Mouse (Mus musculus): ENCODE data around the gene Prr5l.

Prr5l gene

GRCm38 (mm10) chr2:101881471-101882162, 1.2 kb downstream of the Prr5l start:
- DNase-seq (ENCODE audit: low read depth): no peak

DNA sequence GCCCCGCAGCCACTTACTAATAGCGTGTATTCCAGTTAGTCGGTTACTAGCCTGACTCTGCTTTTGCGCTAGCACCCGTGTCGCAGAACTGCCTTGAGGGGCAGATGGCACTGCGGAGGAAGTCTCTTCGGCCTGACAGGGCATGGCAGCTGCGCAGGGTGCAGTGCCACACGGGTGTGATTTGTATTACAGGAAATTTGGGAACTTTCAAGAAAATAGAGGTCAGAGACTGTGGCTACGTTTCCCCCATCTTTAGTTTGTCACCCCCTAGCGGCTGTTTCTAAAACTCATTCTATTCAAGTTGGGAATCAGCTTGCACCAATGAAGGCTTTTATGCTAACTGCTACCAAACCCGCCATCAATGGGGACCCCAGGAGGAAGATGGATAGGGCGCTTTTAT, 11.6 kb downstream of the Prr5l start:
- DNase-seq (ENCODE audit: low read depth): peak; percentile 66

GRCm38 (mm10) chr2:101868683-101869082, 14.1 kb downstream of the Prr5l start:
- DNase-seq (ENCODE audit: low read depth): no peak

DNA sequence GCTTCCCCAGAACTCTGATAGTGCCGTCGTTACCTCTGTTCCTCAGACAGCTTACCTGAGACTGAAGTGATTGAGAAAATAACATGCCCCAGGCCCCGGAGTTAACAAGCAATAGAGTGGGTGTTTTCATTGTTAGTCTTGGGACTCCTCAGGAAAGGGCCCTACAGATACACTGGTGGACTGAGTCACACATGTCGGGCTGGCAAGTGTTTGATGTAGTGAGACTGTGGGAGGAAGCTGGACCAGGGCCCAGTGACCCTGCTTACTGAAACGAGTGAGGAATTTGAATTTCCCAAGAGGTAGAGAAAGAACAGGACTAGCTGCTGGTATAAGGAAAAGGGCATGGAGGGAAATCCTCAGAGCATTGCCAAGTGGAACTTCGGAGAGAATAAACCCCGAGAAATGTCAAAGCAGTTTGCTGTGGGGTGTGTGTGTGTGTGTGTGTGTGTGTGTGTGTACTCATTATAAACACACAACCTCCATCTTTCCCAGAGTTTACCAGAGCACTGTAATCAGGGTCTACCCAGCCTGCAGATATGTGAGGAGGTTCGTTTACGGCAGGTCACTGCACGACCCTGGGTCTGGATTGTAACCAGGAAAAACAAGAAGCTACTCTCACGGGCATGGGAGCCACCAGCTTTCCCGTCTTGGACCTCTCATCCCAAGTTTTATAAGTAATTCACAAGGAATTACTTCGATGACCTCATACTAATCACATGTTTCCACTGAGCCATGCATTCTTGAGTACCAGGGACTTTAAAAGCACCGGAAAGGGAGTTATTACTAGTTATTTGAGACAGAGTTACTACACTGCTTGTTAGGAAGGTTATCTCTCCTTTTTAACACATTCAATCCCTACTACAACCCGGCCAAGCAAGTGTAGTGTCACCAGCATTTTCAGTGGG, 20.4 kb downstream of the Prr5l start:
- no peak for DNase-seq (ENCODE audit: low read depth)

DNA sequence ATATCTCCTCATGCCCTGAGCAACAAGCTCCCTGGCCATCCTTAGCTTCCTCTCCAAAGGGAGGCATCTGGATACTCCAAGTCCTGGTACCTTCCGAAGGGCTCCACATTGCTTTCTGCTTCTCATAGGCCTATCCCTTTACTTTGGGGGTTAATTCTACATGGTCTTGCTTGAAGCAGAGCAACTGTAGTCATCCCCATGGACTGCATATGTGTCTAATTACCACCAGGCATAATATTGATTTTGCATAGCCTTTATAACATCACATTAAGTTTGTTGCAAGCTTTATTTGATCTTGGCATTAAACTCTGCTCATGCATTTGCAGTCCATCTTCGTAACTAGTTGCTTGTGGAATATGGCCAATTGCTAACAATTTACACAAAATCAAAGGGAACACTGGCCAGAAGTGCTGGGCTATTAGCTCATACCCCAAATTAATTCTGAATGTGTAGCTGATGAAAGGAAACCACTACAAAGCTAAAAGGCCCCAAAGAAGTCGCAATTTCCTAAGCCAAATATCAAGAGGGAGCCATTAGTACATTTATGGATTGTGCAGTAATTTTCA, 21.8 kb downstream of the Prr5l start:
- DNase-seq (ENCODE audit: low read depth): no peak

- no peak for DNase-seq (ENCODE audit: low read depth)
These were observed 26.7 kb downstream of the Prr5l start for GRCm38 (mm10) chr2:101856174-101856573.

GRCm38 (mm10) chr2:101854792-101855191, 28.0 kb downstream of the Prr5l start:
- DNase-seq (ENCODE audit: low read depth): no peak

DNA sequence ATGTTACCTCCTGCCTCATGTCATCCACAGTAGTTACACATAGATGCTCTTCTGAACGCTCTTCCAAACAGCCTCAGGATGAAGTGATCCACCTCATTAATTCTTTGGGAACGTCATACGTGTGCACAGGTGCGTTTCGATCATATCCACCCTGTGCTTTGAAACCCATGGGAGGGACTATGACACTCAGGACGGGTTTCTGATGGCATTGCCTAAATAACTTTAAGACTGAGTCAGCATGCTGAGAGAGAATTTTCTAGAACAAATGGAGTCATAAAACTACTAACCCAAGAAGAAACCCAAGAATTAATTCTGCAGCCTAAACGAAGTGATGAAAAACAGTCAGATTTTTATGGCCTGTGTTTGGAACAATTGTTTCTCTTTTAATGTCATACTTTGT, 40.1 kb downstream of the Prr5l start:
- no peak for DNase-seq (ENCODE audit: low read depth)

GRCm38 (mm10) chr2:101834816-101835523, 47.9 kb downstream of the Prr5l start:
- DNase-seq (ENCODE audit: low read depth): no peak

- no peak for DNase-seq (ENCODE audit: low read depth)
These were observed 50.5 kb downstream of the Prr5l start for GRCm38 (mm10) chr2:101832361-101832760.

- no peak for DNase-seq (ENCODE audit: low read depth)
These were observed 51.0 kb downstream of the Prr5l start for GRCm38 (mm10) chr2:101831851-101832250.

GRCm38 (mm10) chr2:101830186-101830915, 52.5 kb downstream of the Prr5l start:
- no peak for DNase-seq (ENCODE audit: low read depth)

GRCm38 (mm10) chr2:101829013-101829412, 53.8 kb downstream of the Prr5l start:
- no peak for DNase-seq (ENCODE audit: low read depth)

DNA sequence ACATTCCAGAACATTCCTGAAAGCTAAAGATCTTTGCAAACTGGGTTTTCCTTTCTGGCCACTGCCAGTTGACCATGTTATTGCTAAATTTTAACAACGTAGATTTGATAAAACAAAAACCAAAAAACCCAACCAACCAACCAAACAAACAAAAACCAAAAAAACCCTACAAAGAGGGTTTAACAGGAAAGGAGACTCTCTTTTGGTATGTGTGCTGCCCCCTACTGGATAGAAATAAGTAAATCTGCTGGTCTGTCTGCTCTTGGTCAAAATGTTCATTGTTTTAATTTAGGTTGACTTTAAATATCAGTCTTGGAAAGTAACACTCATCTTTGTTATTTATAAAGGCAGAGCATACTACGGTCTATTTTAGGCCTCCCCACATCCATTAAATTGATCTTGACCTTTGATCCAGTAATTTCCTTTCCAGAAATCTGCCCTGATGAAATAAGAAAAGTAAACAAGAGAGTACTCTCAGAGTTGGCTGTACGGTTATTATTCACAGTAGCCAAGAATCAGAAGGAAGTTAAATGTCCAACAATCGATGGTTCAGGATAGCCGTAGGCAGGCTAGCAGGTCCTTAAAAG, 54.7 kb downstream of the Prr5l start:
- peak; percentile 67 for DNase-seq (ENCODE audit: low read depth)

GRCm38 (mm10) chr2:101827626-101828025, 55.2 kb downstream of the Prr5l start:
- no peak for DNase-seq (ENCODE audit: low read depth)

GRCm38 (mm10) chr2:101826950-101827600, 55.8 kb downstream of the Prr5l start:
- no peak for DNase-seq (ENCODE audit: low read depth)

DNA sequence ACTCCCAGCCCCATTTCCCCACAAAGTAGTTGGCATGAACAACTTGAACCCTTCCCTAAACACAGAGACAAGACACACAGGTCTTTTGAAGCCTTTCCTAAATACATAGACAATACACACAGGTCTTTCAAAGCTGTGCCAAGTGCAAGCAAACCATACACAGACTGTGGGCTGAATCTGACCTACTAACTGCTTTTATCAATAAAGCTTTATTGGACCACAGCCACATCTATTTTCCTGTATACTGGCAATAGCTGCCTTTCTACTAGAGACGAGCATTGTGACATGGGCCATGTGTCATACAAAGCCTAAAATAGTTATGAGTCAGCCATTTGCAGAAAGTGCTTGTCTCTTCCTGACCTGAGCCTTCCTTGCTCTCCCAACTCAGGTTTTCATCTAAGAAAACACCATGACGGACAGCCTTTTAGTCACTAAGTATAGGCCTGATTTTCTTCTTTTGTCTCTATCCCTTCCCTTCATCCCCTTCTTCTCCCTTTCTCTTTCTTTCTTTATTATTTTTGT, 56.6 kb downstream of the Prr5l start:
- no peak for DNase-seq (ENCODE audit: low read depth)

DNA sequence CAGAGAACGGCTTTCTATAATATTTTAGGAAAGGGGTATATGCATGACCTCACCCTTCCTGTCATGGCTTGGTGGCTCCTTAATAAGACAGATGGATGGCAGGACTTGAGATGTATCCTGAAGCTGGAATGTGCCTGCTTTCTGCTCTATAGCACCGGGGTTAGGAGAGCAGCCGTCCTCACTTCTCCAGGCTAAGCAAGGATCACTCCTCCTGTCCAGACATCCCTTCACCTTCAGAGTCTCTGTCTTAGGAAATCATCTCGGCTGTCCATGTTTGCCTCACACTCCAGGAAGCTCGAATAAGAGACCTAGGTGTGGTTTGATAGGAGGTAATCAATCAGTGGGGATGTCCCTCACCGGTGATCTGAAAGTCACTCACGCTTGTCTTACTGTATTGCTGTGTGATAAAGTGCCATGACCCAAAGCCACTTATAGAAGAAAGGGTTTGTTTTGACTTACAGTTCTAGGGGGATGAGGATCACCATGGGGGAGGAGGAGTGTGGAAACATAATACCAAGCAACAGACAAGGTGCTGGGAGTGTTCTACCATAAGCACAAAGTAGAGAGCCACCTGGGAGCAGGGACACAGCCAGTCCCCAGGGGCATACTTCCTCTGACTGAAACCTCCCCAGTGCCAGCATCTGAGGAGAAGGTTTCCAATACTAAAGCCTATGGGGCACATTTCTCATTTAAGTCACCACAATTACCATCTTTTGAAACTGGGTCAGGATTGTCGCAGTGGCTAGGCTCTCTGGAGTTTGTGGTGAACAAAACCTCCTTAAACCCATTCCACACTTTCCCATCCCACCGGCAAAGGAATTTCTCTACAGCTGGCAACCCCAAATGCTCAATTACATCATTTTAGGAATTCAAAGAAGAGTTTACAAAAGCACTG, 57.4 kb downstream of the Prr5l start:
- no peak for DNase-seq (ENCODE audit: low read depth)

DNA sequence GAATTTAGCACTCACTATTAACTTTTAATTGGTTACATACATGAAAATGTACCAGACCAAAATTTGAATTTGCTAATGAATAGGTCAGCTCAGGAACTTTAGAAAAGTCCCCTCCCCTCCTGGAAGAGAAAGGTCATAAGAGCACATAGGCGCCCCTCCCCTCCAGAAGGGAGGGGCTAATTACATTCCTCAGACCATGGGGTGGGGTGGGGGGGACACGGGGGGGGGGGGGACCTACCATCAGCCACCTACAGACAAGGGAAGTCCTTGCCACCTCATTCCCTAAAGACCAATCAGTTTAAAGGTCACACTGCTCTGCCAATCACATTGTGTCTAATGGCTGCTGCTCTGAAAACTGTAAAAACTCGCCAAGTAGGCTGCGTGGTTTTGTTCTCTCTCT, 59.0 kb downstream of the Prr5l start:
- no peak for DNase-seq (ENCODE audit: low read depth)
